Mouse (Mus musculus): ENCODE results near the gene Mrpl19. TPM values are rescaled to one million over a fixed set of nuclear protein-coding genes. Genes with fewer than 3 reads are reported as not detected.

Mrpl19 gene
- polyA plus RNA-seq, 1 experiment from 2014 or later = 72.7 TPM

GRCm38 (mm10) chr6:81956399-81956798 lies 9.4 kb downstream of the Mrpl19 start:
- no peak overlapping the region for H3K4me3 ChIP-seq (ENCODE audit: low read depth, low read length)
- DNase-seq (ENCODE audit: low spot score) (peak; percentile 30), ATAC-seq (ENCODE audit: insufficient number of reproducible peaks, low FRiP score, low TSS enrichment, low read depth) (no peak)
- H3K36me3 ChIP-seq (ENCODE audit: control insufficient read depth, insufficient read depth, low read length) = peaks cover 28% of the 10 kb centered on the region
- no peak overlapping the region for H3K4me2 ChIP-seq (ENCODE audit: low read depth, severe bottlenecking)
- H3K27me3 ChIP-seq (ENCODE audit: control insufficient read depth, insufficient read depth, low read length) = no peaks in the 10 kb centered on the region
- H3K9me3 ChIP-seq (ENCODE audit: control insufficient read depth, low read length) = no peaks in the 10 kb centered on the region; the same call in 1 of the 2 replicates
- H3K4me1 ChIP-seq (ENCODE audit: control insufficient read depth, insufficient read depth, low read length) = no peaks in the 10 kb centered on the region
- H3K27ac ChIP-seq (replicated peaks; ENCODE audit: low read depth, low read length) = no peak overlapping the region
- WGBS = 91% methylated on average over 4 of the region's 4 CpGs
- no peak overlapping the region for H3K9ac ChIP-seq (ENCODE audit: low read length)

GRCm38 (mm10) chr6:81955133-81955532 lies 10.6 kb downstream of the Mrpl19 start:
- no peak for DNase-seq (ENCODE audit: low spot score)
- no peaks in the 10 kb centered on the region for H3K27me3 ChIP-seq (ENCODE audit: control insufficient read depth, insufficient read depth, low read length)
- H3K9ac ChIP-seq (ENCODE audit: low read length) = no peak overlapping the region
- ATAC-seq (ENCODE audit: insufficient number of reproducible peaks, low FRiP score, low TSS enrichment, low read depth) = no peak
- H3K4me1 ChIP-seq (ENCODE audit: control insufficient read depth, insufficient read depth, low read length) = no peaks in the 10 kb centered on the region
- H3K4me3 ChIP-seq (ENCODE audit: low read depth, low read length) = no peak overlapping the region
- H3K27ac ChIP-seq (replicated peaks; ENCODE audit: low read depth, low read length) = no peak overlapping the region
- WGBS = 95% methylated on average over 5 of the region's 5 CpGs
- H3K4me2 ChIP-seq (ENCODE audit: low read depth, severe bottlenecking) = no peak overlapping the region
- no peaks in the 10 kb centered on the region; the same call in 1 of the 2 replicates for H3K9me3 ChIP-seq (ENCODE audit: control insufficient read depth, low read length)
- H3K36me3 ChIP-seq (ENCODE audit: control insufficient read depth, insufficient read depth, low read length) = peaks cover 29% of the 10 kb centered on the region

GRCm38 (mm10) chr6:81946906-81947305 lies 18.9 kb downstream of the Mrpl19 start:
- no peaks in the 10 kb centered on the region for H3K4me1 ChIP-seq (ENCODE audit: control insufficient read depth, insufficient read depth, low read length)
- H3K4me3 ChIP-seq (ENCODE audit: low read depth, low read length) = no peak overlapping the region
- H3K27ac ChIP-seq (replicated peaks; ENCODE audit: low read depth, low read length) = no peak overlapping the region
- no peak overlapping the region for H3K9ac ChIP-seq (ENCODE audit: low read length)
- peaks cover 16% of the 10 kb centered on the region; the same call in 1 of the 2 replicates for H3K36me3 ChIP-seq (ENCODE audit: control insufficient read depth, insufficient read depth, low read length)
- 92% methylated on average over 6 of the region's 6 CpGs for WGBS
- no peaks in the 10 kb centered on the region for H3K9me3 ChIP-seq (ENCODE audit: control insufficient read depth, low read length)
- no peaks in the 10 kb centered on the region for H3K27me3 ChIP-seq (ENCODE audit: control insufficient read depth, insufficient read depth, low read length)
- H3K4me2 ChIP-seq (ENCODE audit: low read depth, severe bottlenecking) = no peak overlapping the region
- DNase-seq (ENCODE audit: low spot score) = no peak
- ATAC-seq (ENCODE audit: insufficient number of reproducible peaks, low FRiP score, low TSS enrichment, low read depth) = no peak

- H3K9ac ChIP-seq (ENCODE audit: low read length) = no peak overlapping the region
- 97% methylated on average over 3 of the region's 3 CpGs for WGBS
- peaks cover 18% of the 10 kb centered on the region for H3K36me3 ChIP-seq (ENCODE audit: control insufficient read depth, insufficient read depth, low read length)
Measured at GRCm38 (mm10) chr6:81944432-81944831, 21.3 kb downstream of the Mrpl19 start.

GRCm38 (mm10) chr6:81943281-81943680 lies 22.5 kb downstream of the Mrpl19 start:
- Histone ChIP-seq H3K4me2 (ENCODE audit: low read depth, severe bottlenecking) (no peak overlapping the region), H3K27me3 (ENCODE audit: control insufficient read depth, insufficient read depth, low read length) (no peaks in the 10 kb centered on the region), H3K9me3 (ENCODE audit: control insufficient read depth, low read length) (no peaks in the 10 kb centered on the region), H3K27ac (replicated peaks; ENCODE audit: low read depth, low read length) (no peak overlapping the region), H3K4me1 (ENCODE audit: control insufficient read depth, insufficient read depth, low read length) (no peaks in the 10 kb centered on the region), H3K9ac (ENCODE audit: low read length) (no peak overlapping the region), H3K36me3 (ENCODE audit: control insufficient read depth, insufficient read depth, low read length) (peaks cover 17% of the 10 kb centered on the region), H3K4me3 (ENCODE audit: low read depth, low read length) (no peak overlapping the region)
- no peak for DNase-seq (ENCODE audit: low spot score)
- WGBS = 92% methylated on average over 2 of the region's 2 CpGs
- ATAC-seq (ENCODE audit: insufficient number of reproducible peaks, low FRiP score, low TSS enrichment, low read depth) = no peak

More at GRCm38 (mm10) chr6:81944432-81944831, 21.3 kb downstream of the Mrpl19 start:
- H3K27ac ChIP-seq (replicated peaks; ENCODE audit: low read depth, low read length) = no peak overlapping the region
- H3K4me2 ChIP-seq (ENCODE audit: low read depth, severe bottlenecking) = no peak overlapping the region
- no peak overlapping the region for H3K4me3 ChIP-seq (ENCODE audit: low read depth, low read length)
- H3K27me3 ChIP-seq (ENCODE audit: control insufficient read depth, insufficient read depth, low read length) = no peaks in the 10 kb centered on the region
- ATAC-seq (ENCODE audit: insufficient number of reproducible peaks, low FRiP score, low TSS enrichment, low read depth) (no peak), DNase-seq (ENCODE audit: low spot score) (no peak)
- no peaks in the 10 kb centered on the region for H3K4me1 ChIP-seq (ENCODE audit: control insufficient read depth, insufficient read depth, low read length)
- no peaks in the 10 kb centered on the region for H3K9me3 ChIP-seq (ENCODE audit: control insufficient read depth, low read length)

- peaks cover 12% of the 10 kb centered on the region for H3K36me3 ChIP-seq (ENCODE audit: control insufficient read depth, insufficient read depth, low read length)
- DNase-seq (ENCODE audit: low spot score) (no peak), ATAC-seq (ENCODE audit: insufficient number of reproducible peaks, low FRiP score, low TSS enrichment, low read depth) (no peak)
- no peaks in the 10 kb centered on the region for H3K9me3 ChIP-seq (ENCODE audit: control insufficient read depth, low read length)
- H3K27ac ChIP-seq (replicated peaks; ENCODE audit: low read depth, low read length) = no peak overlapping the region
- WGBS = 98% methylated on average over 5 of the region's 5 CpGs
- no peak overlapping the region for H3K4me3 ChIP-seq (ENCODE audit: low read depth, low read length)
- H3K4me2 ChIP-seq (ENCODE audit: low read depth, severe bottlenecking) = no peak overlapping the region
- H3K9ac ChIP-seq (ENCODE audit: low read length) = no peak overlapping the region
- H3K4me1 ChIP-seq (ENCODE audit: control insufficient read depth, insufficient read depth, low read length) = no peaks in the 10 kb centered on the region; the same call in 1 of the 2 replicates
- H3K27me3 ChIP-seq (ENCODE audit: control insufficient read depth, insufficient read depth, low read length) = no peaks in the 10 kb centered on the region
Measured at GRCm38 (mm10) chr6:81941718-81942117, 24.0 kb downstream of the Mrpl19 start.

- DNase-seq (ENCODE audit: low spot score) = no peak
- no peak overlapping the region for H3K4me2 ChIP-seq (ENCODE audit: low read depth, severe bottlenecking)
- H3K27ac ChIP-seq (replicated peaks; ENCODE audit: low read depth, low read length) = no peak overlapping the region
- H3K36me3 ChIP-seq (ENCODE audit: control insufficient read depth, insufficient read depth, low read length) = peaks cover 32% of the 10 kb centered on the region
- ATAC-seq (ENCODE audit: insufficient number of reproducible peaks, low FRiP score, low TSS enrichment, low read depth) = no peak
- WGBS = 90% methylated on average over 3 of the region's 3 CpGs
- no peak overlapping the region for H3K9ac ChIP-seq (ENCODE audit: low read length)
- H3K4me3 ChIP-seq (ENCODE audit: low read depth, low read length) = no peak overlapping the region
- H3K27me3 ChIP-seq (ENCODE audit: control insufficient read depth, insufficient read depth, low read length) = no peaks in the 10 kb centered on the region
- H3K4me1 ChIP-seq (ENCODE audit: control insufficient read depth, insufficient read depth, low read length) = no peaks in the 10 kb centered on the region; the same call in 1 of the 2 replicates
- no peaks in the 10 kb centered on the region for H3K9me3 ChIP-seq (ENCODE audit: control insufficient read depth, low read length)
Measured at GRCm38 (mm10) chr6:81933281-81933680, 32.5 kb downstream of the Mrpl19 start.

- Histone ChIP-seq H3K9ac (ENCODE audit: low read length) (no peak overlapping the region), H3K4me3 (ENCODE audit: low read depth, low read length) (no peak overlapping the region), H3K27me3 (ENCODE audit: control insufficient read depth, insufficient read depth, low read length) (no peaks in the 10 kb centered on the region), H3K9me3 (ENCODE audit: control insufficient read depth, low read length) (no peaks in the 10 kb centered on the region), H3K4me2 (ENCODE audit: low read depth, severe bottlenecking) (no peak overlapping the region), H3K4me1 (ENCODE audit: control insufficient read depth, insufficient read depth, low read length) (peaks cover 2% of the 10 kb centered on the region; the same call in 1 of the 2 replicates), H3K27ac (replicated peaks; ENCODE audit: low read depth, low read length) (no peak overlapping the region), H3K36me3 (ENCODE audit: control insufficient read depth, insufficient read depth, low read length) (peaks cover 25% of the 10 kb centered on the region)
- ATAC-seq (ENCODE audit: insufficient number of reproducible peaks, low FRiP score, low TSS enrichment, low read depth) (no peak), DNase-seq (ENCODE audit: low spot score) (no peak)
- WGBS = 94% methylated on average over 4 of the region's 4 CpGs
Measured at GRCm38 (mm10) chr6:81929402-81929801, 36.4 kb downstream of the Mrpl19 start.

- WGBS = 22% methylated on average over 5 of the region's 5 CpGs
- Histone ChIP-seq H3K4me1 (ENCODE audit: control insufficient read depth, insufficient read depth, low read length) (peaks cover 4% of the 10 kb centered on the region; the same call in 1 of the 2 replicates), H3K27me3 (ENCODE audit: control insufficient read depth, insufficient read depth, low read length) (no peaks in the 10 kb centered on the region), H3K9me3 (ENCODE audit: control insufficient read depth, low read length) (no peaks in the 10 kb centered on the region), H3K9ac (ENCODE audit: low read length) (peak overlapping the region; percentile 95), H3K27ac (replicated peaks; ENCODE audit: low read depth, low read length) (no peak overlapping the region), H3K4me3 (ENCODE audit: low read depth, low read length) (peak overlapping the region; percentile 85), H3K36me3 (ENCODE audit: control insufficient read depth, insufficient read depth, low read length) (peaks cover 4% of the 10 kb centered on the region; the same call in 1 of the 2 replicates), H3K4me2 (ENCODE audit: low read depth, severe bottlenecking) (peak overlapping the region; percentile 60)
- ATAC-seq (ENCODE audit: insufficient number of reproducible peaks, low FRiP score, low TSS enrichment, low read depth) (no peak), DNase-seq (ENCODE audit: low spot score) (no peak)
Measured at GRCm38 (mm10) chr6:81924304-81924703, 41.5 kb downstream of the Mrpl19 start.

All from limb, embryonic 11.5 days (tissue).